Mouse (Mus musculus) CH12.LX (cell line): Measurements from ENCODE around the gene Ehd1. TPM values are rescaled to one million over a fixed set of nuclear protein-coding genes. Genes with fewer than 3 reads are reported as not detected.

ENCODE experiments used
- DNase-seq: peaks from one replicate; pipeline ENCODE4 v3.0.0-alpha.2; 2013; ENCODE audit errors: extremely low read depth
- H3K27ac ChIP-seq: 2 replicates; pipeline ENCODE4 v1.5.1; 2012; ENCODE audit warnings: low read depth, mild to moderate bottlenecking, control low read depth, moderate library complexity; ENCODE audit not compliant: insufficient read depth
- H3K27me3 ChIP-seq: replicated peaks from 2 replicates; pipeline ENCODE3; 2012; ENCODE audit warnings: inconsistent platforms
- H3K36me3 ChIP-seq, 2 experiments: replicated peaks in 1 of 2; 2 replicates each; pipeline versions ENCODE3 to v1.6.1; 2012; ENCODE audit warnings: inconsistent platforms in 1 of 2, low read length in 1 of 2, mild to moderate bottlenecking in 1 of 2, mixed read lengths in 1 of 2, moderate library complexity in 1 of 2; ENCODE audit not compliant: control insufficient read depth in 1 of 2, insufficient read depth in 1 of 2
- H3K4me1 ChIP-seq, 2 experiments: 2 replicates each; pipeline ENCODE4 v1.6.1; 2012; ENCODE audit warnings: inconsistent platforms in 1 of 2, moderate library complexity in 1 of 2; ENCODE audit not compliant: insufficient read depth in 2 of 2, control insufficient read depth in 1 of 2
- H3K4me2 ChIP-seq: 2 replicates; pipeline ENCODE4 v1.6.1; 2012; ENCODE audit warnings: low read depth, mild to moderate bottlenecking, control low read depth; ENCODE audit not compliant: poor library complexity, insufficient read depth, severe bottlenecking
- H3K4me3 ChIP-seq, 3 experiments: fragments of 150-350 bp in 1 of 3; sonication (generic) in 1 of 3; replicated peaks in 1 of 3; 2 replicates each; pipeline versions ENCODE3 to v1.5.1; 2011 to 2012; ENCODE audit warnings: low read depth in 2 of 3, low read length in 2 of 3, mild to moderate bottlenecking in 2 of 3, moderate library complexity in 2 of 3, control low read depth in 1 of 3, improper control_type of control experiment in 1 of 3, inconsistent platforms in 1 of 3, mixed read lengths in 1 of 3; ENCODE audit not compliant: poor library complexity in 1 of 3
- H3K79me2 ChIP-seq: replicated peaks from 2 replicates; pipeline ENCODE4 v1.6.1; 2012; ENCODE audit warnings: mild to moderate bottlenecking, moderate library complexity; ENCODE audit not compliant: control insufficient read depth, poor library complexity, insufficient read depth, severe bottlenecking; ENCODE audit errors: extremely low read depth
- H3K9ac ChIP-seq: 2 replicates; pipeline ENCODE4 v1.6.1; 2012; ENCODE audit warnings: low read depth, mild to moderate bottlenecking, control low read depth, moderate library complexity; ENCODE audit not compliant: insufficient read depth
- H3K9me3 ChIP-seq: replicated peaks from 2 replicates; pipeline ENCODE3; 2012; ENCODE audit warnings: low read length, inconsistent platforms, mixed read lengths
- BHLHE40 ChIP-seq: IDR thresholded peaks from 2 replicates; pipeline ENCODE4 v1.6.1; 2011; ENCODE audit warnings: mild to moderate bottlenecking, low read depth, low read length, improper control_type of control experiment
- CHD2 ChIP-seq: IDR thresholded peaks from 2 replicates; pipeline ENCODE4 v1.6.1; 2011; ENCODE audit warnings: low read length, improper control_type of control experiment
- CTCF ChIP-seq, 2 experiments: IDR thresholded peaks in 1 of 2; conservative IDR thresholded peaks in 1 of 2; 2 replicates each; pipeline ENCODE4 v1.5.1; 2011 to 2012; ENCODE audit warnings: low read depth in 2 of 2, low read length in 2 of 2, improper control_type of control experiment in 1 of 2, inconsistent platforms in 1 of 2, mild to moderate bottlenecking in 1 of 2, moderate library complexity in 1 of 2
- E2F4 ChIP-seq: IDR thresholded peaks from 2 replicates; pipeline ENCODE4 v1.6.1; 2011; ENCODE audit warnings: low read depth, low read length, improper control_type of control experiment; ENCODE audit not compliant: insufficient replicate concordance
- ELF1 ChIP-seq: IDR thresholded peaks from 2 replicates; pipeline ENCODE4 v1.6.1; 2014; ENCODE audit warnings: low read depth, mild to moderate bottlenecking, inconsistent platforms, low read length, improper control_type of control experiment
- EP300 ChIP-seq: IDR thresholded peaks from 2 replicates; pipeline ENCODE4 v1.6.1; 2011; ENCODE audit warnings: low read length, improper control_type of control experiment
- ETS1 ChIP-seq: conservative IDR thresholded peaks from 2 replicates; pipeline ENCODE4 v1.6.1; 2012; ENCODE audit warnings: low read depth, mild to moderate bottlenecking, inconsistent platforms, low read length, improper control_type of control experiment, moderate library complexity
- GABPA ChIP-seq: IDR thresholded peaks from 2 replicates; pipeline ENCODE4 v1.6.1; 2012; ENCODE audit warnings: low read depth, low read length, improper control_type of control experiment, inconsistent platforms; ENCODE audit not compliant: insufficient replicate concordance
- HCFC1 ChIP-seq: IDR thresholded peaks from 2 replicates; pipeline ENCODE4 v1.6.1; 2012; ENCODE audit warnings: low read depth, mild to moderate bottlenecking, inconsistent platforms, low read length, improper control_type of control experiment
- IRF4 ChIP-seq: IDR thresholded peaks from 2 replicates; pipeline ENCODE4 v1.6.1; 2014; ENCODE audit warnings: low read depth, mild to moderate bottlenecking, inconsistent platforms, low read length, improper control_type of control experiment
- JUND ChIP-seq: conservative IDR thresholded peaks from 2 replicates; pipeline ENCODE4 v1.6.1; 2011; ENCODE audit warnings: low read depth, low read length, improper control_type of control experiment
- MAFK ChIP-seq: IDR thresholded peaks from 2 replicates; pipeline ENCODE4 v1.6.1; 2011; ENCODE audit warnings: low read length, improper control_type of control experiment; ENCODE audit not compliant: insufficient replicate concordance
- MAX ChIP-seq: IDR thresholded peaks from 2 replicates; pipeline ENCODE4 v1.6.1; 2011; ENCODE audit warnings: low read length, improper control_type of control experiment
- MEF2A ChIP-seq: IDR thresholded peaks from 2 replicates; pipeline ENCODE4 v1.6.1; 2014; ENCODE audit warnings: low read depth, mild to moderate bottlenecking, inconsistent platforms, low read length, improper control_type of control experiment, borderline replicate concordance
- MXI1 ChIP-seq: IDR thresholded peaks from 2 replicates; pipeline ENCODE4 v1.6.1; 2011; ENCODE audit warnings: mild to moderate bottlenecking, low read depth, low read length, improper control_type of control experiment
- MYC ChIP-seq: IDR thresholded peaks from 2 replicates; pipeline ENCODE4 v1.6.1; 2011; ENCODE audit warnings: low read depth, mild to moderate bottlenecking, improper control_type of control experiment, low read length
- NELFE ChIP-seq: IDR thresholded peaks from 2 replicates; pipeline ENCODE4 v1.6.1; 2011; ENCODE audit warnings: low read depth, low read length, improper control_type of control experiment
- NRF1 ChIP-seq: IDR thresholded peaks from 2 replicates; pipeline ENCODE4 v1.6.1; 2014; ENCODE audit warnings: low read depth, mild to moderate bottlenecking, inconsistent platforms, low read length, improper control_type of control experiment, moderate library complexity
- PAX5 ChIP-seq: IDR thresholded peaks from 2 replicates; pipeline ENCODE4 v1.6.1; 2012; ENCODE audit warnings: low read length, inconsistent platforms, mixed read lengths
- POLR2AphosphoS2 ChIP-seq: IDR thresholded peaks from 2 replicates; pipeline ENCODE4 v1.6.1; 2011; ENCODE audit warnings: low read depth, low read length, improper control_type of control experiment
- RAD21 ChIP-seq: IDR thresholded peaks from 2 replicates; pipeline ENCODE4 v1.6.1; 2011; ENCODE audit warnings: low read depth, mild to moderate bottlenecking, low read length, improper control_type of control experiment, moderate library complexity
- RCOR1 ChIP-seq: conservative IDR thresholded peaks from 2 replicates; pipeline ENCODE4 v1.6.1; 2012; ENCODE audit warnings: low read depth, mild to moderate bottlenecking, inconsistent platforms, low read length, improper control_type of control experiment
- SIN3A ChIP-seq: IDR thresholded peaks from 2 replicates; pipeline ENCODE4 v1.6.1; 2012; ENCODE audit warnings: low read length, improper control_type of control experiment, inconsistent platforms
- SMC3 ChIP-seq: IDR thresholded peaks from 2 replicates; pipeline ENCODE4 v1.6.1; 2011; ENCODE audit warnings: low read depth, low read length, improper control_type of control experiment
- TBP ChIP-seq: conservative IDR thresholded peaks from 2 replicates; pipeline ENCODE4 v1.6.1; 2011; ENCODE audit warnings: low read depth, low read length, improper control_type of control experiment
- TCF12 ChIP-seq: IDR thresholded peaks from 2 replicates; pipeline ENCODE4 v1.6.1; 2014; ENCODE audit warnings: low read depth, mild to moderate bottlenecking, inconsistent platforms, low read length, improper control_type of control experiment
- ZC3H11A ChIP-seq: IDR thresholded peaks from 2 replicates; pipeline ENCODE4 v1.6.1; 2012; ENCODE audit warnings: low read depth, mild to moderate bottlenecking, inconsistent platforms, low read length, improper control_type of control experiment
- ZKSCAN1 ChIP-seq: IDR thresholded peaks from 2 replicates; pipeline ENCODE4 v1.6.1; 2012; ENCODE audit warnings: low read depth, inconsistent platforms, low read length, improper control_type of control experiment, borderline replicate concordance
- ZMIZ1 ChIP-seq: IDR thresholded peaks from 2 replicates; pipeline ENCODE4 v1.6.1; 2012; ENCODE audit warnings: low read depth, mild to moderate bottlenecking, inconsistent platforms, low read length, improper control_type of control experiment
- dilution Hi-C: fragments of 300-500 bp; cut with MboI; formaldehyde crosslinking; loops from 2 replicates; pipeline ENCODE4 v1.14.3; 2020; ENCODE audit warnings: low sequenced_read_pairs; ENCODE audit not compliant: extremely low pct_unique_long_range_greater_than_20kb, extremely low pct_ligation_motif_present
- in situ Hi-C: fragments of 300-500 bp; cut with MboI; formaldehyde crosslinking; loops from 3 replicates; pipeline ENCODE4 v1.14.3; 2019; ENCODE audit warnings: low sequenced_read_pairs, low pct_ligation_motif_present, low pct_unique_long_range_greater_than_20kb, mixed read lengths
- polyA plus RNA-seq: library from polyadenylated mRNA; unstranded; fragments of >175 nt; gene quantifications from 2 replicates; pipeline ENCODE4 v1.2.1, GENCODE M21; 2012; ENCODE audit warnings: low read depth; ENCODE audit not compliant: insufficient read length
- total RNA-seq, 2 experiments: library from RNA; depleted of rRNA; stranded (reverse); fragments of 300-350 nt in 1 of 2; fragments of >200 nt in 1 of 2; gene quantifications; 2 replicates each; pipeline ENCODE4 v1.2.3; 2012 to 2014

The Ehd1 gene
- total and polyA plus RNA-seq, 3 experiments: 131 to 400 (median 245) TPM

- peak; percentile 91 for DNase-seq
- no peaks in the 10 kb centered on the region for H3K27me3 ChIP-seq
- peak overlapping the region; percentile 42 to 61 (median 55) for H3K4me3 ChIP-seq
- peaks cover 37 to 65% of the 10 kb centered on the region in 2 experiments for H3K4me1 ChIP-seq
- no peaks in the 10 kb centered on the region for H3K9me3 ChIP-seq
- peaks cover 30% of the 10 kb centered on the region for H3K79me2 ChIP-seq
- in situ Hi-C loops: no loop called here
- H3K27ac ChIP-seq: peak overlapping the region; percentile 99
- TF ChIP-seq BHLHE40 (peak; percentile 44), ZMIZ1 (peak; percentile 55; the same call in 1 of the 2 replicates), CTCF (conservative IDR thresholded peaks at IDR 0.05 in 1 of 2, IDR thresholded peaks at IDR 0.05 in 1 of 2; ENCODE audit: low read depth in 2 of 2, low read length in 2 of 2) (peak in 1 of 2 experiments; percentile 77; a peak in 2 of 4 replicates), PAX5 (no peak), MXI1 (peak; percentile 69; the same call in 1 of the 2 replicates), E2F4 (no peak), HCFC1 (peak; percentile 58), TBP (no peak), GABPA (no peak), MYC (peak; percentile 70; the same call in 1 of the 2 replicates), SIN3A (peak; percentile 4; the same call in 1 of the 2 replicates), POLR2AphosphoS2 (no peak; the same call in 1 of the 2 replicates), ZC3H11A (no peak), NELFE (peak; percentile 12; the same call in 1 of the 2 replicates), RCOR1 (no peak), IRF4 (peak; percentile 81), ELF1 (peak; percentile 67), MAFK (no peak), NRF1 (peak; percentile 53), TCF12 (0 out of 2 replicates have a peak, but pooled peaks have one; percentile 66), SMC3 (peak; percentile 48), MEF2A (peak; percentile 72; the same call in 1 of the 2 replicates), ZKSCAN1 (no peak), CHD2 (no peak), MAX (0 out of 2 replicates have a peak, but pooled peaks have one; percentile 34), JUND (no peak), ETS1 (no peak), RAD21 (peak; percentile 54), EP300 (peak; percentile 41; the same call in 1 of the 2 replicates)
- peak overlapping the region; percentile 75 for H3K4me2 ChIP-seq
- H3K36me3 ChIP-seq: peaks cover 47 to 61% of the 10 kb centered on the region in 2 experiments
- dilution Hi-C loops: no loop called here
- peak overlapping the region; percentile 79 for H3K9ac ChIP-seq
Observed at GRCm38 (mm10) chr19:6339890-6340504, 63.5 kb downstream of the Ehd1 start.
